Mouse (Mus musculus) embryonic facial prominence, embryonic 14.5 days (tissue): ENCODE measurements around the gene Baz2b. TPM values are rescaled to one million over a fixed set of nuclear protein-coding genes. Genes with fewer than 3 reads are reported as not detected.
"Not testable (repeated sequence)": the region's sequence is repeated elsewhere in the genome, so short reads cannot be mapped to it uniquely, and the experiment has no call there.

Experiments
- ATAC-seq: fragments of 200-750 bp; cut with Nextera tagmentation; 2 replicates; pipeline ENCODE4 v1.8.0; 2017; ENCODE audit warnings: low read depth, moderate number of reproducible peaks, moderate TSS enrichment
- DNase-seq: peaks from one replicate; pipeline ENCODE4 v3.0.0-alpha.2; 2015; ENCODE audit warnings: low spot score
- H3K27ac ChIP-seq: fragments of 300-500 bp; sonication (generic); replicated peaks from 2 replicates; pipeline ENCODE4 v1.5.1; 2014; ENCODE audit warnings: low read depth, mild to moderate bottlenecking, low read length, moderate library complexity
- H3K27me3 ChIP-seq: fragments of 300-500 bp; sonication (generic); replicated peaks from 2 replicates; pipeline ENCODE4 v1.6.1; 2014; ENCODE audit warnings: low read length; ENCODE audit not compliant: control insufficient read depth, insufficient read depth
- H3K36me3 ChIP-seq: fragments of 300-500 bp; sonication (generic); 2 replicates; pipeline ENCODE4 v1.6.1; 2014; ENCODE audit warnings: low read length, mixed read lengths; ENCODE audit not compliant: control insufficient read depth, insufficient read depth
- H3K4me1 ChIP-seq: fragments of 300-500 bp; sonication (generic); 2 replicates; pipeline ENCODE4 v1.6.1; 2014; ENCODE audit warnings: antibody characterized with exemption, low read length; ENCODE audit not compliant: control insufficient read depth, insufficient read depth
- H3K4me2 ChIP-seq: fragments of 300-500 bp; sonication (generic); 2 replicates; pipeline ENCODE4 v1.6.1; 2014; ENCODE audit warnings: low read depth, mild to moderate bottlenecking, low read length, moderate library complexity, mixed read lengths
- H3K4me3 ChIP-seq: fragments of 300-500 bp; sonication (generic); 2 replicates; pipeline ENCODE4 v1.5.1; 2014; ENCODE audit warnings: low read depth, mild to moderate bottlenecking, low read length
- H3K9ac ChIP-seq: fragments of 300-500 bp; sonication (generic); 2 replicates; pipeline ENCODE4 v1.6.1; 2014; ENCODE audit warnings: low read depth, mild to moderate bottlenecking, low read length, moderate library complexity, mixed read lengths
- H3K9me3 ChIP-seq: fragments of 300-500 bp; sonication (generic); 2 replicates; pipeline ENCODE4 v1.6.1; 2016; ENCODE audit warnings: low read length; ENCODE audit not compliant: control insufficient read depth
- WGBS: fragments of 180-500 bp; shearing (Covaris S2); extraction: QIAGEN DNeasy Blood & Tissue Kit; methylation state at CpG from one replicate; pipeline ENCODE4 v1.1.7; 2014; 5-methylcytosine and 5-hydroxymethylcytosine counted together
- polyA plus RNA-seq: library from polyadenylated mRNA; unstranded; fragments of >200 nt; fragmentation: Nextera tagmentation; extraction: Ambion mirVana; gene quantifications from 2 replicates; pipeline ENCODE4 v1.2.1, GENCODE M21; 2014

Gene Baz2b
- polyA plus RNA-seq, 1 experiment from 2014 or later = 44.1 TPM

GRCm38 (mm10) chr2:59876482-59876881, 333.2 kb downstream of the Baz2b start:
- Histone ChIP-seq H3K4me3 (no peak overlapping the region), H3K9me3 (no peaks in the 10 kb centered on the region), H3K27me3 (no peaks in the 10 kb centered on the region), H3K36me3 (peaks cover 45% of the 10 kb centered on the region), H3K27ac (no peak overlapping the region), H3K4me1 (no peaks in the 10 kb centered on the region), H3K9ac (no peak overlapping the region), H3K4me2 (no peak overlapping the region)
- DNase-seq = no peak
- WGBS = 89% methylated on average over 15 of the region's 15 CpGs
- ATAC-seq = no peak

GRCm38 (mm10) chr2:59870526-59870925, 339.1 kb downstream of the Baz2b start:
- Histone ChIP-seq H3K27ac (no peak overlapping the region), H3K9ac (no peak overlapping the region), H3K9me3 (no peaks in the 10 kb centered on the region), H3K4me1 (no peaks in the 10 kb centered on the region), H3K4me3 (no peak overlapping the region), H3K36me3 (peaks cover 31% of the 10 kb centered on the region), H3K27me3 (no peaks in the 10 kb centered on the region), H3K4me2 (no peak overlapping the region)
- DNase-seq (no peak), ATAC-seq (no peak)
- WGBS = 81% methylated on average over 6 of the region's 6 CpGs

GRCm38 (mm10) chr2:59862618-59863017, 347.0 kb downstream of the Baz2b start:
- ATAC-seq = no peak

GRCm38 (mm10) chr2:59854363-59854762, 355.3 kb downstream of the Baz2b start:
- Histone ChIP-seq H3K4me3 (no peak overlapping the region), H3K27me3 (no peaks in the 10 kb centered on the region), H3K9me3 (no peaks in the 10 kb centered on the region), H3K36me3 (peaks cover 41% of the 10 kb centered on the region), H3K4me2 (no peak overlapping the region), H3K9ac (no peak overlapping the region), H3K4me1 (no peaks in the 10 kb centered on the region), H3K27ac (no peak overlapping the region)
- WGBS = 77% methylated on average over 9 of the region's 9 CpGs
- ATAC-seq (no peak), DNase-seq (no peak)

More at GRCm38 (mm10) chr2:59862618-59863017, 347.0 kb downstream of the Baz2b start:
- H3K9me3 ChIP-seq = no peaks in the 10 kb centered on the region
- peaks cover 51% of the 10 kb centered on the region for H3K36me3 ChIP-seq
- H3K9ac ChIP-seq = no peak overlapping the region
- H3K4me2 ChIP-seq = no peak overlapping the region
- H3K4me3 ChIP-seq = no peak overlapping the region
- no peak for DNase-seq
- H3K27ac ChIP-seq = no peak overlapping the region
- WGBS = 88% methylated on average over 6 of the region's 6 CpGs
- no peaks in the 10 kb centered on the region for H3K27me3 ChIP-seq
- H3K4me1 ChIP-seq = no peaks in the 10 kb centered on the region

GRCm38 (mm10) chr2:59853543-59853942, 356.1 kb downstream of the Baz2b start:
- 87% methylated on average over 10 of the region's 10 CpGs for WGBS
- no peak overlapping the region for H3K9ac ChIP-seq
- H3K27me3 ChIP-seq = no peaks in the 10 kb centered on the region
- DNase-seq (no peak), ATAC-seq (no peak)
- H3K27ac ChIP-seq = no peak overlapping the region
- no peak overlapping the region for H3K4me2 ChIP-seq
- H3K36me3 ChIP-seq = peaks cover 35% of the 10 kb centered on the region
- H3K9me3 ChIP-seq = no peaks in the 10 kb centered on the region
- no peak overlapping the region for H3K4me3 ChIP-seq
- no peaks in the 10 kb centered on the region for H3K4me1 ChIP-seq

GRCm38 (mm10) chr2:59852916-59853315, 356.7 kb downstream of the Baz2b start:
- Histone ChIP-seq H3K27ac (no peak overlapping the region), H3K36me3 (peaks cover 30% of the 10 kb centered on the region), H3K27me3 (no peaks in the 10 kb centered on the region), H3K9me3 (no peaks in the 10 kb centered on the region), H3K4me1 (no peaks in the 10 kb centered on the region), H3K4me3 (no peak overlapping the region), H3K9ac (no peak overlapping the region), H3K4me2 (no peak overlapping the region)
- DNase-seq (no peak), ATAC-seq (peak; percentile 31; the same call in 1 of the 2 replicates)
- WGBS = 77% methylated on average over 11 of the region's 11 CpGs

GRCm38 (mm10) chr2:59851885-59852284, 357.8 kb downstream of the Baz2b start:
- not testable (repeated sequence) for H3K4me2 ChIP-seq, H3K4me3 ChIP-seq, H3K4me1 ChIP-seq, H3K27ac ChIP-seq, H3K9me3 ChIP-seq, H3K27me3 ChIP-seq, ATAC-seq, H3K9ac ChIP-seq, DNase-seq
- 85% methylated on average over 3 of the region's 5 CpGs for WGBS
- peaks cover 20% of the 10 kb centered on the region for H3K36me3 ChIP-seq

Other genes with a start within 250 kb of the Baz2b start
- 65.7 and 76.5 TPM in 2 replicates for gene March7, start within 50 bp of the Baz2b start, polyA plus RNA-seq
- gene Cd302, start 74.6 kb upstream of the Baz2b start, polyA plus RNA-seq = 55.2 and 57.0 TPM in 2 replicates
- gene Ly75, start 173.5 kb upstream of the Baz2b start, polyA plus RNA-seq = 1.1 and 1.2 TPM in 2 replicates